Mouse (Mus musculus) layer of hippocampus, adult 2 months (tissue): ENCODE measurements around the gene Schip1. TPM values are rescaled to one million over a fixed set of nuclear protein-coding genes. Genes with fewer than 3 reads are reported as not detected.

Experiments
- DNase-seq, 2 experiments: peaks; one replicate each; pipeline ENCODE4 v3.0.0; 2022; ENCODE audit warnings: low spot score in 2 of 2
- H3K27ac ChIP-seq: fragments of 200-600 bp; 2 replicates; pipeline ENCODE4 v1.8.1; 2022
- H3K4me3 ChIP-seq: fragments of 200-600 bp; 2 replicates; pipeline ENCODE4 v1.8.1; 2022; ENCODE audit warnings: mild to moderate bottlenecking
- CTCF ChIP-seq: fragments of 200-600 bp; conservative IDR thresholded peaks from 2 replicates; pipeline ENCODE4 v1.8.1; 2022; ENCODE audit warnings: antibody characterized with exemption, mild to moderate bottlenecking, moderate library complexity
- total RNA-seq, 2 experiments: library from RNA; stranded (reverse); gene quantifications; 2 replicates each; pipeline ENCODE4 v1.2.3; 2021

Gene Schip1
- total RNA-seq, 2 experiments from 2014 or later: 276 to 283 TPM

DNA sequence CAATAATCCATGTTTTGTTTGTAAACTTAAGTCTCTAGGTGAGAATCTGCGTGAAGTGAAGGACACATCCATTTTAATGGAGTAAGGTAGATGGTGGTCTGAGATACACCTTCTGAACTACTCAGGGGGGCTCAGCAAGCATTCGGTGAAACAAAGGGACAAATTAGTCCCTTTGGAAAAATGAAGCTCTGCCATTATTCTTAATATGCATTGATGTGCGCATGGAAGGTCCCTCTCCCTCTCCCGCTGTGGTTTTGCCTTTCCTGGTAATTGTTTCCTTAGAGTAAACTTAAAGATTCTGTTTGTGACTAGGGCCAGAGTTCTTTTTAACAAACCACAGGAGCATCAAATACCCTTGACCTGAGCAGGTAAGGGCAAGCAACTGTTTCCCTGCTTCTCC, 242.1 kb downstream of the Schip1 start:
- DNase-seq: no peak
- no peak overlapping the region for H3K4me3 ChIP-seq
- no peak for TF ChIP-seq CTCF

DNA sequence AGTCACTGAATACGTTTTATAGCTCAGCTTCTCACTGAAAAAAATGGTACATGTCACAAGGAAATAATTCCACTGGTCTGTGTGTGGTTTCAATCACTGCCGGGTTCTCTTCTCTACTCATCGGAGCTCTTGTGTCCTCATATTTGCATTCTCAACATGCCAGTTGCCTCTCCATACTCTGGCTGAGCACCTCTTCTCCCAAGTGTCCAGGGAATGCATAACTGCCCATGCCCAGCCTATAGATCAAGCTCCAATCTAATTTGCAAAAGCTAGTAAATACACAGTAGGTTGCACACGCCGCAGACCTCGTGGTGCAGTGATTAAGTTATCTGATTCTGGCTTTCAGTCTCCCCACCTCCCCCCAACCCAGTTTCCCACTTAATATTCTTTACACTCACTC, 261.0 kb downstream of the Schip1 start:
- no peak for TF ChIP-seq CTCF
- DNase-seq: no peak
- Histone ChIP-seq H3K4me3 (no peak overlapping the region), H3K27ac (no peak overlapping the region)

More for the DNA sequence above, 242.1 kb downstream of the Schip1 start:
- H3K27ac ChIP-seq: no peak overlapping the region

DNA sequence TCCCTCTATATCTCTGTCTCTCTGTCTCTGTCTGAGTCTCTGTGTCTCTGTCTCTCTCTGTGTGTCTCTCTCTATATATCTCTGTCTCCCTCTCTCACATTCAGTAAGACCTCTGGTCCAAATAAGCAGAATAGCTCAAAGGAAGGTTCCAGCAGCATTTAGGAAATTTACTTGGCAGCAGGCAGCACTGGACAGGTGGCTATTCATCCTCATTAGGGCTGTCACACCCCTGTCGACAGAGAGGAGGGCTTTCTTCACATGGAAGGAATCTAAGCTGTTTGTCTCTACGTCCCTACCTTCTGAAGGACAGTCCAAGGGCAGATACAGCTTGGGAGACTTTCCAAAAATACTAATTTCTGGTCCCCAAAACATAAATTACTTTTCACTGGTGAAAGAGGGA, 267.9 kb downstream of the Schip1 start:
- DNase-seq: no peak
- no peak for TF ChIP-seq CTCF
- H3K4me3 ChIP-seq: no peak overlapping the region
- no peak overlapping the region for H3K27ac ChIP-seq

DNA sequence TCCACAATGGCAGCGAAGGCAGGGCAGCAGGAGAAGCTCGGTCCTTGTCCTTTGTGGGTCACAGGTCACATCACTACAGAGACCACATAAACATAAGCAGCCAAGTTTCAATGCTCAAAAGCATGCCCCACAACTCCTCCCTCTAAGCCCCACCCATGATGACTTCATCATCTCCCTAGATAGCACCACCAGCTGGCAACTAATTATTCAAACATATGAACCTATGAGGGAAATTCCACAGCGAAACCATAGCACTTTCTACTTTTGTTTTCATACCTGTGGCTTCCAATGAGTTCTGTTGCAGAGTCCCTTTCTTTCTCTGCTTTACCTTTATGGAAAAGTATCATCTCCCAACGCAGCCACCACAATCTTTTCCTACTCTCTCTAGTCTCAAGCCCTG, 270.9 kb downstream of the Schip1 start:
- Histone ChIP-seq H3K4me3 (no peak overlapping the region), H3K27ac (no peak overlapping the region)
- TF ChIP-seq CTCF: no peak
- DNase-seq: no peak

DNA sequence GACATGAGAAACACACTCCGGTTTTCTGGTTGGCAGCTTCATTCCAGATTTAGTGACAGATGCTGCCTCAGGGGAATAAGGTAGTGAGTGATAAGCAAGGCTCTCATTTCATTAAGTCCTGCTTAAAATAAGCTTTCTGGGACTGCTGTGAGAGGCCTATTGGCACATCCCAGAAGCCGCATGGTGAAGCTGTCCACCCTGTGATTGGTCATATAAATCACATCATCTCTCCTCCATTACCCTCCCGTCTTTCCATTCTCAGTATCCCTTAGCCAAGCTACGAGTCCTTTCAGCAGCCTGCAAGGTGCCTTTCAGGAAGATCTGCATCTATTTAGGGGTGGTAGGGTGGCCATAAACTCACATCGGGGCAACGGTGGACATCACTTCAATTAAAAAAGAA, 286.0 kb downstream of the Schip1 start:
- DNase-seq: no peak
- no peak for TF ChIP-seq CTCF
- Histone ChIP-seq H3K27ac (no peak overlapping the region), H3K4me3 (no peak overlapping the region)

DNA sequence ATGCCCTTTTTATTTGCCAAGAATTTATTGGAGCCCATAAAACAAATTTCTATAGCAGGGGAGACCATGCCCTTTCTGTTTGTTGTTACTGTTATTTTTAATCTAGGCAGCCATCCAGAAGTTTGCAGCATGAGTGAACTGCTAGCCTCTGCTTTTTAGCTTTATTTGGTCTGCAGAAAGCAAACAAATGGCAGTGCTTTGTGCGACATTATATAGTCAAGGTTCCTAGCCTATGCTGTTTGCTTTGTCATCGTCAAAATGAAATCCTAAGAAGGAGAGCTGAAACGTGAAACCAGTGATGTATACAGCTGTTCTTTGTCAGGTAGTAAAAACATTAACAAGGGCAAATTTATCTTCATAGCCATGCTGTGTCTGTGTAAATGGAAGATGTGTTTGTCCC, 286.9 kb downstream of the Schip1 start:
- no peak overlapping the region for H3K27ac ChIP-seq
- H3K4me3 ChIP-seq: no peak overlapping the region
- no peak for DNase-seq
- TF ChIP-seq CTCF: no peak

DNA sequence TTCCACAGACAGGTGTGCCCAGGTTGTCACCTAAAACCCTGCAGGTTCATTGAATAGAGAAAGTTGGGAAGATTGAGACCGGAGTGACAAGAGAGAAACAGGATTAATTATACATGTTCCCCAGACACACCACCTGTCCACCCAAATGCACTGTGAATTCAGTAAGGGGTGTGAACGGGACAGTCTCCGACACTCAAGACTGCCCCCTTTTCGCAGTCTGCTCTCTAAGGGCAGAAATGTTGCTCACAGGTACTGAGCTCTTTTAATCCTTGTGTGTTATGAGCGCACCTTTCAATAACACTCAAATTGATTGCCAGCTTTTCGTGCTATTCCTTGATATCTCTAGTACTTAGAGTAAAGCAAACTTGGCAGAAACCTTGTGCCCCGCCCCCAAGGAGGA, 288.4 kb downstream of the Schip1 start:
- no peak overlapping the region for H3K4me3 ChIP-seq
- TF ChIP-seq CTCF: no peak; the same call in 1 of the 2 replicates
- no peak for DNase-seq
- H3K27ac ChIP-seq: no peak overlapping the region

DNA sequence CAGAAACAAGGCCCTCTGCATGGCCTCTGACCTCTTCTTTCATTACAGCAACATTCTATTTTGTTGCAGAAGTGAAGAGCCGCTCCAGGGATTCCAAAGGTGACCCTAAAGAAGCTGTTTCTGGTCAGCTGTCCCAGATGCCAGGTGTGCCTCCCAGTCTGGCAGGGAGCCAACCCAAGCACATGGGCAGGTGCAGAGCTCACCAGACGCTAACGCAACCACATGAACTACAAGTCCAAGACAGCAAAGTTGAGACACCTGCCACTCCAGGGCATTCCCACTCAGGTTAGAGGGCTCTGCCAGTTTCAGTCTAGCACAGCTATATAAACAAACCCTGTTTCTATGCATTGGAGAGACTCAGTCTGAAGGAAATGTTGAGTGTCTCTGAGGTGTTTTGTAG, 288.9 kb downstream of the Schip1 start:
- no peak overlapping the region for H3K27ac ChIP-seq
- no peak for TF ChIP-seq CTCF
- DNase-seq: no peak
- H3K4me3 ChIP-seq: no peak overlapping the region

DNA sequence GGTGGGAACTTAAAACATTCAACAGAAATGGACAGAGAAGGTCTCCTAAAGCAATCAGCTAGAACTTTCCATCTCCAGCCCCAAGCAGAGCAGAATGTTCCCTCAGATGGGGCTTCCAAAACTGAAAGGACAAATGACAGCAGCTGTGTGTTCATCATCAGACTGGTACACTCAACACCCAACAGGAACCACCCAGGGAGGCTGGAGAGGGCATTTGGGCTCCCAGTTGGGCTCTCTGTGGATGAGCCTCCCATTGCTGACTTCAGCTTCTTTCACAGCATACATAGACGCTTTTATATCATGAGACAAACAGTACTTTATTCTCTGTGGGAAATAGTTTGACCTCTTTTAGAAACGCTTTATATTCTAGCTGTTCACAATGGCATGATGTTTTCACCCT, 291.9 kb downstream of the Schip1 start:
- H3K27ac ChIP-seq: peak overlapping the region; percentile 12; the same call in 1 of the 2 replicates
- no peak overlapping the region for H3K4me3 ChIP-seq
- no peak for TF ChIP-seq CTCF
- DNase-seq: no peak

DNA sequence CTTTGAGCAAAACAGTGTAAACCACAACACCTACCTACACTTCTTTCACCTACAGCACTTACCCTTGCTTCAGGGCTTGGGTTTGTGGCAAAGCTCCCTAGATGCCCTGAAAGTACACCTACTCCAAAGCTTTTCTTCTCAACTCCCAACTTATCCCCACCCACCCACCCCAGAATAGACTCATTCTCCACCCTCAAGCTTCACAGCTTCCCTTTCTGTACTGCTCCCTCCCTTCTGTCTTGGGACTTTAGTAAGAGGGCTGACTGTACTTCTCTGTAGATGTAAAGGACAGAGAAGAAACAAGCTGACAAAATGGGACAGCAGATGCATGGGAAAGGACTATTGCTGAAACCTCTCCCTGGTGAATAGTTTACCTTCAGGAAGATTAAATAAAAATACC, 303.4 kb downstream of the Schip1 start:
- H3K4me3 ChIP-seq: no peak overlapping the region
- no peak overlapping the region for H3K27ac ChIP-seq
- TF ChIP-seq CTCF: no peak
- DNase-seq: no peak

DNA sequence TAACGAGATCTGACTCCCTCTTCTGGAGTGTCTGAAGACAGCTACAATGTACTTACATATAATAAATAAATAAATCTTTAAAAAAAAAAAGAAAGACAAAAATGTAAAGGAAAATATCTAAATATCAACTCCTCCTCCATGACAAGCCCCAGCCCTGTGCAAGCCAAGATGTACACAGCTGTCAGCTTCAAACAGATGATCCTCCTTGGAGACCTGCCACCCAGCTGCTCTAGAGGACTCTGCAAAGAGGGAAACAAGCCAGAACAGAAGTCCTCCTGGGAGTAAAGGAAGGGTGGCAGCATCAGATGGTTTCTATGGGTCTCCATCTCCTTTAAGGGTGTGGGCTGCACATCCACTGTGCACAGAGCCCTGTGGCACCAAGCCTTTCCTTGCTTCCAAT, 308.3 kb downstream of the Schip1 start:
- TF ChIP-seq CTCF: no peak
- Histone ChIP-seq H3K4me3 (no peak overlapping the region), H3K27ac (no peak overlapping the region)
- no peak for DNase-seq

DNA sequence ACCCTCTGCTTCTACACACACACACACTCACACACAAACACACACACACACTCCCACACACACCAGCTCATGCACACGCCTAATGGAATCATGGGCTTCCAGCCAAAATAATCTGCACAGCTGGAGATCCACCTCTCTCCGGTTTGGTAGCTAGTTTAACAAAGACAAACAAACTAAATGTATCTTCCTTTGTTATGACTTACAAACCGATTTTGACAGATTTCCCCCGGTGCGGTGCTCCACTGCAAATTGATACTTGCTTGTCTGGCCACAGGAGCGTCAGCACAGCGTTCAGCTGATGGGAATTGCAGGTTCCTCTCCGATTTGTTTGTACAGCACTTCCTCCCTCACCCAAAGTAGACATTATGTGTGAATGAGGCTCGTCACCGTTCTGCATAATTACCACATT, 310.5 kb downstream of the Schip1 start:
- no peak overlapping the region for H3K27ac ChIP-seq
- no peak overlapping the region for H3K4me3 ChIP-seq
- peak in 1 of 2 experiments; percentile 23 for DNase-seq
- TF ChIP-seq CTCF: no peak

DNA sequence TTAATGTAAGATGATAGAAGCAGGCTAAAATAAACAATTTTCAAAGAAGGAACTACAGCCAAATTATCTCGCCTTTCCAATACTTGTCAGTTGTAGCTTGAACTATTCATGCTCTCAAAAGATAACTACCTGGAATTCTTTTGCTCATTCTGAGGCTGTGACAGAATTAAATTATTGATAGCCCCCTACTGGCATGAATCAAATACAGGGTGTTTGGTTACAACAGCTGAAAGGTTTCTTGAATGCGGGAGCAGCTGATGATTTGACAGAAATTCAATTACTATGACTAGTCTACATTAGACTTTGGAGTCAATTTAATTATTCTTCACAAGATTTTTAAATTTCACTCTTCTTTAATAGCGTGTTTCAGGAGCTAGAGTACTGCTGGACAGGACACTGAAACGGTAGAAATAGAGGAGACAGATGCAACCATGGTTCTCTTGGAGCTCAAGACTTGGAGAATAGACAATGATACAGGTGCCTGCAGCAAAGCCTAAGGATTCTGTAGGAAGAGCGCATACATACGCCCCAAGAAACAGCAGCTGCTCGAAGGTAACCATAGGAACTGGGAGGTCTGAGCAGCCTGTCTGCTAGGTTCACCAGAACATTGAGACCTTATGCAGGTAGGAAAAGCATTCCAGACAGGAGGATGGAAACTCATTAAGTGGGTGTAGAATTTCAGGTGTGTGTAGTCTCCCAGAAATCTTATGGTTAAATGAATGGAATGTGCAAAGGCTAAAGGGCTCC, 313.0 kb downstream of the Schip1 start:
- no peak overlapping the region for H3K27ac ChIP-seq
- peak; percentile 63 for TF ChIP-seq CTCF
- DNase-seq: no peak
- H3K4me3 ChIP-seq: no peak overlapping the region

DNA sequence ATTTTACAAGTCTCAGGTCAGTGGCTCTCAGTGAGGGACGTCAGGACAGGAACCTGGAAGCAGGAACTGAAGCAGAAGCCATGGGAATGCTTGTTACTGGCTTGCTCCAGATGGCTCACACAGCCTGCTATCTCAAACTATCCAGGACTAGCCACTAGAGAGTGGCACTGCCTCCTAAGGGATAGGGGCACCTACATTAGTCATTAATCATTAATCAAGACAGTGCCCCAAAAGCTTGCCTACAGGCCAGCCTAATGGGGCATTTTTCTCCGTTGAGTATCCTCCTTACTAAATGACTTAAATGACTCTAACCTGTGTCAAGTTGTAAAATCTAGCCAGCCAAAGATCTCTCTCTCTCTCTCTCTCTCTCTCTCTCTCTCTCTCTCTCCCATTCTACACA, 314.2 kb downstream of the Schip1 start:
- TF ChIP-seq CTCF: no peak
- no peak for DNase-seq
- no peak overlapping the region for H3K4me3 ChIP-seq
- no peak overlapping the region for H3K27ac ChIP-seq
